Mouse (Mus musculus): ENCODE measurements at regions not wholly inside any gene's neighbourhood (a gene's known extent, or its start where the extent isn't known, plus 50 kb on each side); places are given as distances from the start of the nearest gene placed in this dataset.

- CTCF ChIA-PET: no interaction called here
Measured at GRCm38 (mm10) chr8:27677143-27678106, 230.0 kb downstream of the Poteg start.

- CTCF ChIA-PET: interaction anchor here (0.6 kb wide), 1 partner anchor 194 kb away, joined by 4 read pairs; no protein-coding TSS in a partner anchor
Measured at GRCm38 (mm10) chr8:27679164-27679563, 231.7 kb downstream of the Poteg start.

- CTCF ChIA-PET: no interaction called here
Measured at GRCm38 (mm10) chr8:27721988-27722387, 274.5 kb downstream of the Poteg start.

GRCm38 (mm10) chr8:27770296-27770695, 322.8 kb downstream of the Poteg start:
- CTCF ChIA-PET: no interaction called here

- CTCF ChIA-PET: no interaction called here
Measured at GRCm38 (mm10) chr8:27770803-27771202, 323.3 kb downstream of the Poteg start.

GRCm38 (mm10) chr8:27771250-27771649, 323.8 kb downstream of the Poteg start:
- CTCF ChIA-PET: no interaction called here

- CTCF ChIA-PET: no interaction called here
Measured at GRCm38 (mm10) chr8:27778982-27779381, 331.5 kb downstream of the Poteg start.

Measured in spleen, embryonic (tissue).